Comparison of ENCODE assay signal across 8 mouse cellular contexts in the genomic region with DNA sequence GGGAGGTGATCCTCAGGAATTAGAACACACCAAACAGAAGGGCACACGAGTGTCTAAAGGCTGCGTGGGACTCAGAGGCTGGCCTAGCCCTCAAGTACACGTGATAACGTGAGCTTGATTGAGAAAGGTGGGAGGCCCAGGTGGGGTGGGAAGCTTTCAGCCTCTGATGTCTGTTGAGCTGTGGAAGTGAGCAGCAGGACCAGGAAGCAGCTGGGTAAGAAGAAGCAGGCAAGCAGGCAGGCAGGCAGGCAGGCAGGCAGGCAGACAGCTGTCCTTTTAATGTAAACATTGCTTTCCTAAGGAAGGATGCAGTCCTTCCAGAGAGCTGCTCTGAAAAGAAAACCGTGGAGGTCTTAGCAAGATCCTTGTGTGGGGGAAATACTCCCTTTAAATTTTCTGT. TPM values are rescaled to one million over a fixed set of nuclear protein-coding genes. Genes with fewer than 3 reads are reported as not detected.
A peak's percentile ranks its signal among the peaks of the same experiment; 100 is the strongest.
DNase-seq lines count a peak whose midpoint lies in the region; ATAC-seq and TF ChIP-seq lines count a peak whose summit lies in the region.

No protein-coding gene starts in this region.

- H3K4me1 ChIP-seq in lung, adult 2 months (ENCODE audit: control insufficient read depth, insufficient read depth, low read length) = peaks cover 10% of the 10 kb centered on the region
- peaks cover 19% of the 10 kb centered on the region for H3K4me1 ChIP-seq in embryonic fibroblast, embryonic 13.5 days (ENCODE audit: control insufficient read depth, insufficient read depth, low read length)
- H3K4me1 ChIP-seq in liver, embryonic 11.5 days (replicated peaks; ENCODE audit: control insufficient read depth, insufficient read depth, low read length) = peaks cover 16% of the 10 kb centered on the region
- H3K4me1 ChIP-seq in neural tube, embryonic 14.5 days (ENCODE audit: control insufficient read depth, insufficient read depth, low read length) = peaks cover 31% of the 10 kb centered on the region

- no peak for TF ChIP-seq CTCF in lung, adult 2 months (IDR thresholded peaks at IDR 0.05; ENCODE audit: insufficient read depth, low read length)
- TF ChIP-seq CTCF in embryonic fibroblast, embryonic 13.5 days (IDR thresholded peaks at IDR 0.05; ENCODE audit: borderline replicate concordance, insufficient read depth, low read length) = no peak

- H3K27ac ChIP-seq in embryonic fibroblast, embryonic 13.5 days (ENCODE audit: insufficient read depth, low read length) = peak overlapping the region; percentile 87
- no peak overlapping the region for H3K27ac ChIP-seq in liver, embryonic 11.5 days (ENCODE audit: low read depth, low read length)
- H3K27ac ChIP-seq in neural tube, embryonic 14.5 days (ENCODE audit: low read depth, low read length) = no peak overlapping the region

- WGBS in lung, adult 2 months = 11% methylated on average over 5 of the region's 5 CpGs
- WGBS in liver, embryonic 11.5 days = 16% methylated on average over 5 of the region's 5 CpGs
- whole genome bisulfite sequencing in neural tube, embryonic 14.5 days = 32% methylated on average over 5 of the region's 5 CpGs

- DNase-seq in lung, adult 2 months = no peak
- DNase-seq in lung, postnatal 25 days (ENCODE audit: low spot score) = no peak
- DNase-seq in liver, embryonic 11.5 days (ENCODE audit: low spot score) = no peak
- no peak for DNase-seq in urinary bladder, postnatal 10 days (ENCODE audit: low spot score)
- no peak for DNase-seq in cerebellum, adult 11-12 months
- no peak for DNase-seq in layer of hippocampus, adult 18-20 months (ENCODE audit: low spot score in 2 of 2)

- H3K9me3 ChIP-seq in liver, embryonic 11.5 days (ENCODE audit: control insufficient read depth, low read length) = no peaks in the 10 kb centered on the region
- H3K9me3 ChIP-seq in neural tube, embryonic 14.5 days (ENCODE audit: control insufficient read depth, low read length) = no peaks in the 10 kb centered on the region

- no peaks in the 10 kb centered on the region for H3K27me3 ChIP-seq in liver, embryonic 11.5 days (replicated peaks; ENCODE audit: control insufficient read depth, insufficient read depth, low read length)
- no peaks in the 10 kb centered on the region; the same call in 1 of the 2 replicates for H3K27me3 ChIP-seq in neural tube, embryonic 14.5 days (ENCODE audit: control insufficient read depth, insufficient read depth, low read length)

- H3K9ac ChIP-seq in liver, embryonic 11.5 days (ENCODE audit: low read depth, low read length) = no peak overlapping the region
- H3K9ac ChIP-seq in neural tube, embryonic 14.5 days (replicated peaks; ENCODE audit: low read depth, low read length) = no peak overlapping the region

- no peaks in the 10 kb centered on the region for H3K36me3 ChIP-seq in liver, embryonic 11.5 days (ENCODE audit: control insufficient read depth, insufficient read depth, low read length)
- no peaks in the 10 kb centered on the region for H3K36me3 ChIP-seq in neural tube, embryonic 14.5 days (ENCODE audit: control insufficient read depth, insufficient read depth, low read length)

- TF ChIP-seq POLR2A in lung, adult 2 months (IDR thresholded peaks at IDR 0.05; ENCODE audit: borderline replicate concordance, extremely low read depth, low read depth, low read length) = no peak
- TF ChIP-seq POLR2A in embryonic fibroblast, embryonic 13.5 days (IDR thresholded peaks at IDR 0.05; ENCODE audit: low read depth, low read length) = no peak

- ATAC-seq in liver, embryonic 11.5 days (replicated peaks; ENCODE audit: low FRiP score) = no peak
- ATAC-seq in neural tube, embryonic 14.5 days (ENCODE audit: low read depth) = no peak

- peak overlapping the region; percentile 14 for H3K4me3 ChIP-seq in lung, adult 2 months (replicated peaks; ENCODE audit: extremely low read depth, low read depth, low read length)
- peak overlapping the region; percentile 52 for H3K4me3 ChIP-seq in embryonic fibroblast, embryonic 13.5 days (ENCODE audit: insufficient read depth, low read length)
- H3K4me3 ChIP-seq in liver, embryonic 11.5 days (ENCODE audit: low read depth, low read length) = 0 out of 2 replicates have a peak overlapping the region, but pooled peaks have one; percentile 70
- H3K4me3 ChIP-seq in neural tube, embryonic 14.5 days (ENCODE audit: low read depth, low read length) = peak overlapping the region; percentile 90; the same call in 1 of the 2 replicates

- H3K4me2 ChIP-seq in liver, embryonic 11.5 days = peak overlapping the region; percentile 91
- peak overlapping the region; percentile 80; the same call in 1 of the 2 replicates for H3K4me2 ChIP-seq in neural tube, embryonic 14.5 days (ENCODE audit: low read depth, low read length)

RNA-seq across cellular contexts. Expression of a gene that starts 1.9 kb away (rescaled TPM):
- 1.3 and 2.0 TPM in 2 replicates for polyA plus RNA-seq in lung, adult 2 months (2012; rRNA removed)
- 10.4 and 11.5 TPM in 2 replicates for polyA plus RNA-seq in embryonic fibroblast, embryonic 13.5 days (2011; ENCODE audit: insufficient read length, low read depth, missing spikeins)
- 1.0 and 1.5 TPM in 2 replicates for polyA plus RNA-seq in liver, embryonic 11.5 days (2014; fragmentation: Nextera tagmentation; extraction: Ambion mirVana)
- polyA plus RNA-seq in neural tube, embryonic 14.5 days (2014; fragmentation: Nextera tagmentation; extraction: Ambion mirVana) = 145 and 166 TPM in 2 replicates
- 100 to 1,000 TPM; 192 to 198 TPM for total RNA-seq in layer of hippocampus, adult 18-20 months (2021)

RNA-seq across cellular contexts. Expression of a gene that starts 2.5 kb away (rescaled TPM):
- 11.4 and 16.6 TPM in 2 replicates for polyA plus RNA-seq in lung, adult 2 months (2012; rRNA removed)
- 74.9 and 92.9 TPM in 2 replicates for polyA plus RNA-seq in embryonic fibroblast, embryonic 13.5 days (2011; ENCODE audit: insufficient read length, low read depth, missing spikeins)
- polyA plus RNA-seq in liver, embryonic 11.5 days (2014; fragmentation: Nextera tagmentation; extraction: Ambion mirVana) = 21.5 and 26.8 TPM in 2 replicates
- 35.3 and 42.7 TPM in 2 replicates for polyA plus RNA-seq in neural tube, embryonic 14.5 days (2014; fragmentation: Nextera tagmentation; extraction: Ambion mirVana)
- 10 to 100 TPM; 45.8 to 48.9 TPM for total RNA-seq in layer of hippocampus, adult 18-20 months (2021)

Comparison
In these comparisons a context has a peak if more than half of its experiments do, and no peak if none do; other contexts are left out.
1. H3K4me3 ChIP-seq: peak in every context shown above with its lines; median percentile 90 in neural tube, embryonic 14.5 days; 70 in liver, embryonic 11.5 days; 52 in embryonic fibroblast, embryonic 13.5 days; 14 in lung, adult 2 months.
2. RNA of a gene that starts 1.9 kb away (polyA plus RNA-seq): 145 to 166 TPM in neural tube, embryonic 14.5 days; 10.4 to 11.5 TPM in embryonic fibroblast, embryonic 13.5 days, 1.3 to 2.0 TPM in lung, adult 2 months and 1.0 to 1.5 TPM in liver, embryonic 11.5 days; every median in the first group is over 10 times any median in the second.